Mouse (Mus musculus) CH12.LX (cell line): ENCODE measurements around the gene Cd200r1. TPM values are rescaled to one million over a fixed set of nuclear protein-coding genes. Genes with fewer than 3 reads are reported as not detected.

Experiments
- DNase-seq: peaks from one replicate; pipeline ENCODE4 v3.0.0-alpha.2; 2013; ENCODE audit errors: extremely low read depth
- H3K27ac ChIP-seq: 2 replicates; pipeline ENCODE4 v1.5.1; 2012; ENCODE audit warnings: low read depth, mild to moderate bottlenecking, control low read depth, moderate library complexity; ENCODE audit not compliant: insufficient read depth
- H3K27me3 ChIP-seq: replicated peaks from 2 replicates; pipeline ENCODE3; 2012; ENCODE audit warnings: inconsistent platforms
- H3K36me3 ChIP-seq, 2 experiments: replicated peaks in 1 of 2; 2 replicates each; pipeline versions ENCODE3 to v1.6.1; 2012; ENCODE audit warnings: inconsistent platforms in 1 of 2, low read length in 1 of 2, mild to moderate bottlenecking in 1 of 2, mixed read lengths in 1 of 2, moderate library complexity in 1 of 2; ENCODE audit not compliant: control insufficient read depth in 1 of 2, insufficient read depth in 1 of 2
- H3K4me1 ChIP-seq, 2 experiments: 2 replicates each; pipeline ENCODE4 v1.6.1; 2012; ENCODE audit warnings: inconsistent platforms in 1 of 2, moderate library complexity in 1 of 2; ENCODE audit not compliant: insufficient read depth in 2 of 2, control insufficient read depth in 1 of 2
- H3K4me2 ChIP-seq: 2 replicates; pipeline ENCODE4 v1.6.1; 2012; ENCODE audit warnings: low read depth, mild to moderate bottlenecking, control low read depth; ENCODE audit not compliant: poor library complexity, insufficient read depth, severe bottlenecking
- H3K4me3 ChIP-seq, 3 experiments: fragments of 150-350 bp in 1 of 3; sonication (generic) in 1 of 3; replicated peaks in 1 of 3; 2 replicates each; pipeline versions ENCODE3 to v1.5.1; 2011 to 2012; ENCODE audit warnings: low read depth in 2 of 3, low read length in 2 of 3, mild to moderate bottlenecking in 2 of 3, moderate library complexity in 2 of 3, control low read depth in 1 of 3, improper control_type of control experiment in 1 of 3, inconsistent platforms in 1 of 3, mixed read lengths in 1 of 3; ENCODE audit not compliant: poor library complexity in 1 of 3
- H3K79me2 ChIP-seq: replicated peaks from 2 replicates; pipeline ENCODE4 v1.6.1; 2012; ENCODE audit warnings: mild to moderate bottlenecking, moderate library complexity; ENCODE audit not compliant: control insufficient read depth, poor library complexity, insufficient read depth, severe bottlenecking; ENCODE audit errors: extremely low read depth
- H3K9ac ChIP-seq: 2 replicates; pipeline ENCODE4 v1.6.1; 2012; ENCODE audit warnings: low read depth, mild to moderate bottlenecking, control low read depth, moderate library complexity; ENCODE audit not compliant: insufficient read depth
- H3K9me3 ChIP-seq: replicated peaks from 2 replicates; pipeline ENCODE3; 2012; ENCODE audit warnings: low read length, inconsistent platforms, mixed read lengths
- BHLHE40 ChIP-seq: IDR thresholded peaks from 2 replicates; pipeline ENCODE4 v1.6.1; 2011; ENCODE audit warnings: mild to moderate bottlenecking, low read depth, low read length, improper control_type of control experiment
- CHD1 ChIP-seq: IDR thresholded peaks from 2 replicates; pipeline ENCODE4 v1.6.1; 2012; ENCODE audit warnings: low read depth, low read length, improper control_type of control experiment, inconsistent platforms
- CHD2 ChIP-seq: IDR thresholded peaks from 2 replicates; pipeline ENCODE4 v1.6.1; 2011; ENCODE audit warnings: low read length, improper control_type of control experiment
- CTCF ChIP-seq, 2 experiments: IDR thresholded peaks in 1 of 2; conservative IDR thresholded peaks in 1 of 2; 2 replicates each; pipeline ENCODE4 v1.5.1; 2011 to 2012; ENCODE audit warnings: low read depth in 2 of 2, low read length in 2 of 2, improper control_type of control experiment in 1 of 2, inconsistent platforms in 1 of 2, mild to moderate bottlenecking in 1 of 2, moderate library complexity in 1 of 2
- E2F4 ChIP-seq: IDR thresholded peaks from 2 replicates; pipeline ENCODE4 v1.6.1; 2011; ENCODE audit warnings: low read depth, low read length, improper control_type of control experiment; ENCODE audit not compliant: insufficient replicate concordance
- ELF1 ChIP-seq: IDR thresholded peaks from 2 replicates; pipeline ENCODE4 v1.6.1; 2014; ENCODE audit warnings: low read depth, mild to moderate bottlenecking, inconsistent platforms, low read length, improper control_type of control experiment
- EP300 ChIP-seq: IDR thresholded peaks from 2 replicates; pipeline ENCODE4 v1.6.1; 2011; ENCODE audit warnings: low read length, improper control_type of control experiment
- ETS1 ChIP-seq: conservative IDR thresholded peaks from 2 replicates; pipeline ENCODE4 v1.6.1; 2012; ENCODE audit warnings: low read depth, mild to moderate bottlenecking, inconsistent platforms, low read length, improper control_type of control experiment, moderate library complexity
- GABPA ChIP-seq: IDR thresholded peaks from 2 replicates; pipeline ENCODE4 v1.6.1; 2012; ENCODE audit warnings: low read depth, low read length, improper control_type of control experiment, inconsistent platforms; ENCODE audit not compliant: insufficient replicate concordance
- HCFC1 ChIP-seq: IDR thresholded peaks from 2 replicates; pipeline ENCODE4 v1.6.1; 2012; ENCODE audit warnings: low read depth, mild to moderate bottlenecking, inconsistent platforms, low read length, improper control_type of control experiment
- IRF4 ChIP-seq: IDR thresholded peaks from 2 replicates; pipeline ENCODE4 v1.6.1; 2014; ENCODE audit warnings: low read depth, mild to moderate bottlenecking, inconsistent platforms, low read length, improper control_type of control experiment
- JUND ChIP-seq: conservative IDR thresholded peaks from 2 replicates; pipeline ENCODE4 v1.6.1; 2011; ENCODE audit warnings: low read depth, low read length, improper control_type of control experiment
- KAT2A ChIP-seq: IDR thresholded peaks from 2 replicates; pipeline ENCODE4 v1.6.1; 2012; ENCODE audit warnings: low read length, improper control_type of control experiment, inconsistent platforms; ENCODE audit not compliant: insufficient replicate concordance
- MAX ChIP-seq: IDR thresholded peaks from 2 replicates; pipeline ENCODE4 v1.6.1; 2011; ENCODE audit warnings: low read length, improper control_type of control experiment
- MAZ ChIP-seq: IDR thresholded peaks from 2 replicates; pipeline ENCODE4 v1.6.1; 2012; ENCODE audit warnings: low read depth, mild to moderate bottlenecking, inconsistent platforms, low read length, improper control_type of control experiment, moderate library complexity
- MEF2A ChIP-seq: IDR thresholded peaks from 2 replicates; pipeline ENCODE4 v1.6.1; 2014; ENCODE audit warnings: low read depth, mild to moderate bottlenecking, inconsistent platforms, low read length, improper control_type of control experiment, borderline replicate concordance
- MXI1 ChIP-seq: IDR thresholded peaks from 2 replicates; pipeline ENCODE4 v1.6.1; 2011; ENCODE audit warnings: mild to moderate bottlenecking, low read depth, low read length, improper control_type of control experiment
- MYC ChIP-seq: IDR thresholded peaks from 2 replicates; pipeline ENCODE4 v1.6.1; 2011; ENCODE audit warnings: low read depth, mild to moderate bottlenecking, improper control_type of control experiment, low read length
- NELFE ChIP-seq: IDR thresholded peaks from 2 replicates; pipeline ENCODE4 v1.6.1; 2011; ENCODE audit warnings: low read depth, low read length, improper control_type of control experiment
- NRF1 ChIP-seq: IDR thresholded peaks from 2 replicates; pipeline ENCODE4 v1.6.1; 2014; ENCODE audit warnings: low read depth, mild to moderate bottlenecking, inconsistent platforms, low read length, improper control_type of control experiment, moderate library complexity
- POLR2A ChIP-seq: IDR thresholded peaks from 2 replicates; pipeline ENCODE4 v1.6.1; 2011; ENCODE audit warnings: low read depth, mild to moderate bottlenecking, improper control_type of control experiment, low read length
- POLR2AphosphoS2 ChIP-seq: IDR thresholded peaks from 2 replicates; pipeline ENCODE4 v1.6.1; 2011; ENCODE audit warnings: low read depth, low read length, improper control_type of control experiment
- RAD21 ChIP-seq: IDR thresholded peaks from 2 replicates; pipeline ENCODE4 v1.6.1; 2011; ENCODE audit warnings: low read depth, mild to moderate bottlenecking, low read length, improper control_type of control experiment, moderate library complexity
- RCOR1 ChIP-seq: conservative IDR thresholded peaks from 2 replicates; pipeline ENCODE4 v1.6.1; 2012; ENCODE audit warnings: low read depth, mild to moderate bottlenecking, inconsistent platforms, low read length, improper control_type of control experiment
- SIN3A ChIP-seq: IDR thresholded peaks from 2 replicates; pipeline ENCODE4 v1.6.1; 2012; ENCODE audit warnings: low read length, improper control_type of control experiment, inconsistent platforms
- SMC3 ChIP-seq: IDR thresholded peaks from 2 replicates; pipeline ENCODE4 v1.6.1; 2011; ENCODE audit warnings: low read depth, low read length, improper control_type of control experiment
- TBP ChIP-seq: conservative IDR thresholded peaks from 2 replicates; pipeline ENCODE4 v1.6.1; 2011; ENCODE audit warnings: low read depth, low read length, improper control_type of control experiment
- TCF12 ChIP-seq: IDR thresholded peaks from 2 replicates; pipeline ENCODE4 v1.6.1; 2014; ENCODE audit warnings: low read depth, mild to moderate bottlenecking, inconsistent platforms, low read length, improper control_type of control experiment
- UBTF ChIP-seq: IDR thresholded peaks from 2 replicates; pipeline ENCODE4 v1.6.1; 2012; ENCODE audit warnings: low read depth, mild to moderate bottlenecking, inconsistent platforms, low read length, improper control_type of control experiment, moderate library complexity
- USF1 ChIP-seq: IDR thresholded peaks from 2 replicates; pipeline ENCODE4 v1.6.1; 2014; ENCODE audit warnings: low read depth, mild to moderate bottlenecking, inconsistent platforms, low read length, improper control_type of control experiment
- ZC3H11A ChIP-seq: IDR thresholded peaks from 2 replicates; pipeline ENCODE4 v1.6.1; 2012; ENCODE audit warnings: low read depth, mild to moderate bottlenecking, inconsistent platforms, low read length, improper control_type of control experiment
- ZMIZ1 ChIP-seq: IDR thresholded peaks from 2 replicates; pipeline ENCODE4 v1.6.1; 2012; ENCODE audit warnings: low read depth, mild to moderate bottlenecking, inconsistent platforms, low read length, improper control_type of control experiment
- ZNF384 ChIP-seq: IDR thresholded peaks from 2 replicates; pipeline ENCODE4 v1.6.1; 2012; ENCODE audit warnings: low read depth, low read length, improper control_type of control experiment, inconsistent platforms
- dilution Hi-C: fragments of 300-500 bp; cut with MboI; formaldehyde crosslinking; loops from 2 replicates; pipeline ENCODE4 v1.14.3; 2020; ENCODE audit warnings: low sequenced_read_pairs; ENCODE audit not compliant: extremely low pct_unique_long_range_greater_than_20kb, extremely low pct_ligation_motif_present
- in situ Hi-C: fragments of 300-500 bp; cut with MboI; formaldehyde crosslinking; loops from 3 replicates; pipeline ENCODE4 v1.14.3; 2019; ENCODE audit warnings: low sequenced_read_pairs, low pct_ligation_motif_present, low pct_unique_long_range_greater_than_20kb, mixed read lengths
- polyA plus RNA-seq: library from polyadenylated mRNA; unstranded; fragments of >175 nt; gene quantifications from 2 replicates; pipeline ENCODE4 v1.2.1, GENCODE M21; 2012; ENCODE audit warnings: low read depth; ENCODE audit not compliant: insufficient read length
- total RNA-seq, 2 experiments: library from RNA; depleted of rRNA; stranded (reverse); fragments of 300-350 nt in 1 of 2; fragments of >200 nt in 1 of 2; gene quantifications; 2 replicates each; pipeline ENCODE4 v1.2.3; 2012 to 2014

Cd200r1 gene
- total and polyA plus RNA-seq, 3 experiments = 1.2 to 5.4 (median 1.3) TPM

DNA sequence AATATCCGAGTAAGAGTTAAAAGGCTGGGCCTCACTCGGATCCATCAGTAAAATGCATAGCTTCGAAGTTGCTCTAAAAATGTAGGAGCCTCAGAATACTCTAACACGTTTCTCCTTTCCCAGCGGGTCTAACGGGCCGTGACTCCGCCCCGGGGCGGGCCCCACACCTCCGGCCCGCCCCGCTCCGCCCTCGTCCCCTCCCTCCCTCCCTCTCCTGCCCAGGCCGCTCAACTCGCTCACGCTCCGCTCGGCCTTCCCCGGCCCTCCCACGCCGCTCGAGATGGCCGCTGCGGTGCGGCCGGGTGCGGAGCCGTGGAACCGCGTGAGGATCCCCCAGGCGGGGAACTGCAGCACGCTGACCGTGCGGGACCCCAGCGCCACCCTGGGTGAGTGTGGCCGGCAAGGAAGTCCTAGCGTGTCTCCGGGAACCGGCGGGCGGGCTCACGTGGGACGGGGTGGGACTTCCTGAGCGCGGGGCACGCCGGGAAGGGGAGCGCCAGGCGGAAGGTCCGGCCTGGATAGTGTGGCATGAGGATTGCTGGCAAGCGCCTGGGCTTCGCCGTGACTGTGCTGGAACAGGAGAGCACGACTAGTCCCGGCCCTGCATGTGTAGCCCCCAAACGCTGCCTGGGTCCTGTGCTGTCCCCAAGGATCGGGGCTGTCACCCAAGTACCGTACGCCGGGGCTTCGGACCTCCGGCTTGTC, 41.3 kb upstream of the Cd200r1 start, which contains the start of gene Nepro (continued):
- TF ChIP-seq KAT2A (peak; percentile 83; the same call in 1 of the 2 replicates), NRF1 (peak; percentile 25; the same call in 1 of the 2 replicates), USF1 (peak; percentile 86), MAZ (peak; percentile 87; the same call in 1 of the 2 replicates), HCFC1 (peak; percentile 89), SIN3A (peak; percentile 93), POLR2A (peak; percentile 97), POLR2AphosphoS2 (peak; percentile 96), RCOR1 (0 out of 2 replicates have a peak, but pooled peaks have one; percentile 11), JUND (no peak), IRF4 (peak; percentile 58), MEF2A (peak; percentile 73)

DNA sequence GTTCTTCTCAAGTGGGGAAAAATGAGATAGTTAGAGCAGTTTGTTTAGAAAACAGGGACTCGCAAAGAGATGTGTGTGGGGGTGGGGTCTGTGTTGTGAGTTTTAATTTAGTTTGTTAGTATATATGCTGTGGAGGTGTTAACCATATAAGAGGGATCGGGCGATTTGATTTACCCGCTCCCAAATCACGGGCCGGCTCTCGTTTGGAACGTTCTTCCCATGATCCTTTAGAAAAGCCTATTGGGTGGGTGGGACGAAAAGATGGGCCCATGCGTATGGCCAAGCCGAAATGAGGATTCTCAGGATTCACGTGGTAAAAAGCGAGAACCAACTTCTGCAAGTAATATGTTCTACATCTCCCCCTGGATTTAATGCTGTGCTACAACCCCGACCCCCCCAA, 40.7 kb upstream of the Cd200r1 start:
- peak; percentile 81 for DNase-seq
- Histone ChIP-seq H3K36me3 (peaks cover 23 to 46% of the 10 kb centered on the region in 2 experiments), H3K27me3 (no peaks in the 10 kb centered on the region), H3K79me2 (peaks cover 40% of the 10 kb centered on the region), H3K4me3 (peak overlapping the region; percentile 82 to 90 (median 84)), H3K27ac (peak overlapping the region; percentile 70), H3K9me3 (no peaks in the 10 kb centered on the region), H3K4me1 (peaks cover 2 to 29% of the 10 kb centered on the region in 2 experiments; a peak in 2 of 4 replicates), H3K9ac (peak overlapping the region; percentile 88), H3K4me2 (peak overlapping the region; percentile 91)
- in situ Hi-C loops = loop anchor here (10.0 to 25.0 kb wide), 2 partner anchors 240 to 438 kb away; no protein-coding TSS in a partner anchor
- dilution Hi-C loops = no loop called here
- TF ChIP-seq GABPA (no peak), USF1 (no peak), MAZ (no peak), MAX (peak; percentile 76; the same call in 1 of the 2 replicates), ZNF384 (no peak), ZC3H11A (no peak), POLR2A (no peak), TCF12 (no peak), ETS1 (peak; percentile 26; the same call in 1 of the 2 replicates), CHD2 (peak; percentile 79; the same call in 1 of the 2 replicates), MEF2A (no peak), RAD21 (no peak), KAT2A (no peak), MYC (peak; percentile 55; the same call in 1 of the 2 replicates), SMC3 (no peak), EP300 (0 out of 2 replicates have a peak, but pooled peaks have one; percentile 4), POLR2AphosphoS2 (no peak), ELF1 (no peak), CHD1 (0 out of 2 replicates have a peak, but pooled peaks have one; percentile 63), ZMIZ1 (no peak), HCFC1 (no peak), TBP (0 out of 2 replicates have a peak, but pooled peaks have one; percentile 2), SIN3A (no peak; the same call in 1 of the 2 replicates), NELFE (no peak), CTCF (conservative IDR thresholded peaks at IDR 0.05 in 1 of 2, IDR thresholded peaks at IDR 0.05 in 1 of 2; ENCODE audit: low read depth in 2 of 2, low read length in 2 of 2) (no peak), RCOR1 (no peak), UBTF (no peak), E2F4 (no peak), BHLHE40 (peak; percentile 58; the same call in 1 of the 2 replicates), MXI1 (0 out of 2 replicates have a peak, but pooled peaks have one; percentile 9), JUND (no peak)
